Mouse (Mus musculus) heart, embryonic 12.5 days (tissue): Measurements from ENCODE around the gene Kazn. TPM values are rescaled to one million over a fixed set of nuclear protein-coding genes. Genes with fewer than 3 reads are reported as not detected.

Experiments
- ATAC-seq: fragments of 200-750 bp; cut with Nextera tagmentation; 2 replicates; pipeline ENCODE4 v1.8.0; 2017; ENCODE audit warnings: moderate TSS enrichment, moderate library complexity; ENCODE audit not compliant: insufficient number of reproducible peaks, low FRiP score
- H3K27ac ChIP-seq: fragments of 300-500 bp; sonication (generic); 2 replicates; pipeline ENCODE4 v1.5.1; 2016; ENCODE audit warnings: mild to moderate bottlenecking, moderate library complexity; ENCODE audit not compliant: poor library complexity, severe bottlenecking
- H3K27me3 ChIP-seq: fragments of 300-500 bp; sonication (generic); replicated peaks from 2 replicates; pipeline ENCODE4 v1.6.1; 2016; ENCODE audit warnings: mild to moderate bottlenecking, moderate library complexity
- H3K36me3 ChIP-seq: fragments of 300-500 bp; sonication (generic); 2 replicates; pipeline ENCODE4 v1.6.1; 2016; ENCODE audit warnings: mild to moderate bottlenecking, moderate library complexity
- H3K4me1 ChIP-seq: fragments of 300-500 bp; sonication (generic); replicated peaks from 2 replicates; pipeline ENCODE4 v1.6.1; 2016; ENCODE audit warnings: mild to moderate bottlenecking
- H3K4me2 ChIP-seq: fragments of 300-500 bp; sonication (generic); 2 replicates; pipeline ENCODE4 v1.6.1; 2016; ENCODE audit warnings: mild to moderate bottlenecking, moderate library complexity
- H3K4me3 ChIP-seq: fragments of 300-500 bp; sonication (generic); 2 replicates; pipeline ENCODE4 v1.5.1; 2016; ENCODE audit warnings: mild to moderate bottlenecking
- H3K9ac ChIP-seq: fragments of 300-500 bp; sonication (generic); 2 replicates; pipeline ENCODE4 v1.6.1; 2016; ENCODE audit warnings: mild to moderate bottlenecking, moderate library complexity
- H3K9me3 ChIP-seq: fragments of 300-500 bp; sonication (generic); replicated peaks from 2 replicates; pipeline ENCODE4 v1.6.1; 2016; ENCODE audit warnings: mild to moderate bottlenecking, moderate library complexity
- WGBS: fragments of 180-500 bp; shearing (Covaris S2); methylation state at CpG from one replicate; pipeline ENCODE4 v1.1.7; 2016; 5-methylcytosine and 5-hydroxymethylcytosine counted together
- polyA plus RNA-seq: library from polyadenylated mRNA; unstranded; fragments of >200 nt; fragmentation: Nextera tagmentation; extraction: Ambion mirVana; gene quantifications from 2 replicates; pipeline ENCODE4 v1.2.1, GENCODE M21; 2016

Kazn gene
- polyA plus RNA-seq, 1 experiment from 2014 or later: 8.6 TPM

GRCm38 (mm10) chr4:142221025-142221756 lies 18.0 kb downstream of the Kazn start:
- Histone ChIP-seq H3K4me2 (no peak overlapping the region), H3K9me3 (no peaks in the 10 kb centered on the region), H3K9ac (no peak overlapping the region), H3K36me3 (no peaks in the 10 kb centered on the region), H3K4me1 (peaks cover 70% of the 10 kb centered on the region), H3K4me3 (no peak overlapping the region), H3K27me3 (no peaks in the 10 kb centered on the region), H3K27ac (peak overlapping the region; percentile 33)
- 38% methylated on average over 18 of the region's 18 CpGs for WGBS
- 0 out of 2 replicates have a peak, but pooled peaks have one; percentile 27 for ATAC-seq

- no peak for ATAC-seq
- H3K9me3 ChIP-seq: no peaks in the 10 kb centered on the region
- peaks cover 55% of the 10 kb centered on the region for H3K4me1 ChIP-seq
- 71% methylated on average over 8 of the region's 8 CpGs for WGBS
- H3K27ac ChIP-seq: no peak overlapping the region
- no peak overlapping the region for H3K4me2 ChIP-seq
- H3K9ac ChIP-seq: no peak overlapping the region
- no peaks in the 10 kb centered on the region for H3K27me3 ChIP-seq
- H3K4me3 ChIP-seq: no peak overlapping the region
- H3K36me3 ChIP-seq: no peaks in the 10 kb centered on the region
Measured at GRCm38 (mm10) chr4:142218997-142219396, 20.2 kb downstream of the Kazn start.

GRCm38 (mm10) chr4:142217048-142217447 lies 22.2 kb downstream of the Kazn start:
- Histone ChIP-seq H3K36me3 (no peaks in the 10 kb centered on the region), H3K27ac (no peak overlapping the region), H3K9me3 (no peaks in the 10 kb centered on the region), H3K9ac (no peak overlapping the region), H3K4me2 (no peak overlapping the region), H3K27me3 (no peaks in the 10 kb centered on the region), H3K4me1 (peaks cover 44% of the 10 kb centered on the region), H3K4me3 (no peak overlapping the region)
- 82% methylated on average over 6 of the region's 6 CpGs for WGBS
- no peak for ATAC-seq

GRCm38 (mm10) chr4:142215760-142216159 lies 23.4 kb downstream of the Kazn start:
- H3K9me3 ChIP-seq: no peaks in the 10 kb centered on the region
- H3K9ac ChIP-seq: no peak overlapping the region
- H3K27me3 ChIP-seq: no peaks in the 10 kb centered on the region
- WGBS: 76% methylated on average over 7 of the region's 7 CpGs
- H3K4me2 ChIP-seq: no peak overlapping the region
- peaks cover 32% of the 10 kb centered on the region for H3K4me1 ChIP-seq
- H3K27ac ChIP-seq: no peak overlapping the region; the same call in 1 of the 2 replicates
- no peak for ATAC-seq
- H3K4me3 ChIP-seq: no peak overlapping the region
- H3K36me3 ChIP-seq: no peaks in the 10 kb centered on the region

GRCm38 (mm10) chr4:142214532-142214931 lies 24.7 kb downstream of the Kazn start:
- Histone ChIP-seq H3K9me3 (no peaks in the 10 kb centered on the region), H3K27me3 (no peaks in the 10 kb centered on the region), H3K27ac (no peak overlapping the region), H3K9ac (no peak overlapping the region), H3K4me1 (peaks cover 33% of the 10 kb centered on the region), H3K36me3 (no peaks in the 10 kb centered on the region), H3K4me2 (no peak overlapping the region), H3K4me3 (no peak overlapping the region)
- ATAC-seq: no peak
- 56% methylated on average over 6 of the region's 6 CpGs for WGBS

GRCm38 (mm10) chr4:142212425-142212824 lies 26.8 kb downstream of the Kazn start:
- WGBS: 84% methylated on average over 9 of the region's 9 CpGs
- ATAC-seq: no peak

GRCm38 (mm10) chr4:142209884-142210283 lies 29.3 kb downstream of the Kazn start:
- peaks cover 34% of the 10 kb centered on the region for H3K4me1 ChIP-seq
- no peaks in the 10 kb centered on the region for H3K9me3 ChIP-seq
- H3K9ac ChIP-seq: no peak overlapping the region
- 30% methylated on average over 9 of the region's 9 CpGs for WGBS
- H3K4me3 ChIP-seq: no peak overlapping the region
- ATAC-seq: no peak; the same call in 1 of the 2 replicates
- H3K4me2 ChIP-seq: peak overlapping the region; percentile 12; the same call in 1 of the 2 replicates
- no peak overlapping the region; the same call in 1 of the 2 replicates for H3K27ac ChIP-seq
- H3K27me3 ChIP-seq: no peaks in the 10 kb centered on the region
- peaks cover 14% of the 10 kb centered on the region; the same call in 1 of the 2 replicates for H3K36me3 ChIP-seq

More at GRCm38 (mm10) chr4:142212425-142212824, 26.8 kb downstream of the Kazn start:
- Histone ChIP-seq H3K4me3 (no peak overlapping the region), H3K27ac (no peak overlapping the region), H3K4me2 (no peak overlapping the region), H3K36me3 (peaks cover 11% of the 10 kb centered on the region; the same call in 1 of the 2 replicates), H3K9me3 (no peaks in the 10 kb centered on the region), H3K27me3 (no peaks in the 10 kb centered on the region), H3K9ac (no peak overlapping the region), H3K4me1 (peaks cover 41% of the 10 kb centered on the region)

GRCm38 (mm10) chr4:142209476-142209875 lies 29.7 kb downstream of the Kazn start:
- Histone ChIP-seq H3K9me3 (no peaks in the 10 kb centered on the region), H3K4me2 (no peak overlapping the region), H3K9ac (no peak overlapping the region), H3K27ac (no peak overlapping the region), H3K4me3 (no peak overlapping the region), H3K27me3 (no peaks in the 10 kb centered on the region), H3K36me3 (peaks cover 14% of the 10 kb centered on the region; the same call in 1 of the 2 replicates), H3K4me1 (peaks cover 32% of the 10 kb centered on the region)
- ATAC-seq: no peak
- 58% methylated on average over 7 of the region's 7 CpGs for WGBS

- peaks cover 19% of the 10 kb centered on the region for H3K4me1 ChIP-seq
- no peak overlapping the region for H3K9ac ChIP-seq
- H3K4me2 ChIP-seq: no peak overlapping the region
- no peaks in the 10 kb centered on the region for H3K27me3 ChIP-seq
- H3K36me3 ChIP-seq: peaks cover 20% of the 10 kb centered on the region
- 0 out of 2 replicates have a peak, but pooled peaks cover 6% of the 10 kb centered on the region for H3K9me3 ChIP-seq
- no peak overlapping the region for H3K27ac ChIP-seq
- 89% methylated on average over 6 of the region's 6 CpGs for WGBS
- ATAC-seq: no peak
- no peak overlapping the region for H3K4me3 ChIP-seq
Measured at GRCm38 (mm10) chr4:142205693-142206092, 33.5 kb downstream of the Kazn start.

GRCm38 (mm10) chr4:142196626-142197025 lies 42.6 kb downstream of the Kazn start:
- no peak overlapping the region for H3K27ac ChIP-seq
- H3K4me3 ChIP-seq: no peak overlapping the region
- WGBS: 69% methylated on average over 6 of the region's 6 CpGs
- H3K4me2 ChIP-seq: no peak overlapping the region
- ATAC-seq: no peak
- no peaks in the 10 kb centered on the region for H3K27me3 ChIP-seq
- H3K9me3 ChIP-seq: no peaks in the 10 kb centered on the region
- no peaks in the 10 kb centered on the region for H3K36me3 ChIP-seq
- H3K4me1 ChIP-seq: peaks cover 10% of the 10 kb centered on the region; the same call in 1 of the 2 replicates
- no peak overlapping the region for H3K9ac ChIP-seq

GRCm38 (mm10) chr4:142193780-142194179 lies 45.4 kb downstream of the Kazn start:
- Histone ChIP-seq H3K4me1 (peaks cover 10% of the 10 kb centered on the region; the same call in 1 of the 2 replicates), H3K9me3 (no peaks in the 10 kb centered on the region), H3K4me2 (no peak overlapping the region), H3K27me3 (no peaks in the 10 kb centered on the region), H3K4me3 (no peak overlapping the region), H3K9ac (no peak overlapping the region), H3K36me3 (no peaks in the 10 kb centered on the region), H3K27ac (no peak overlapping the region)
- ATAC-seq: no peak
- 82% methylated on average over 7 of the region's 7 CpGs for WGBS
